Mouse (Mus musculus): Measurements from ENCODE around the gene Ucma. TPM values are rescaled to one million over a fixed set of nuclear protein-coding genes. Genes with fewer than 3 reads are reported as not detected.
"Not testable (repeated sequence)": the region's sequence is repeated elsewhere in the genome, so short reads cannot be mapped to it uniquely, and the experiment has no call there.

Gene Ucma
- total RNA-seq (2014; fragmentation: Nextera tagmentation) (not detected in 2 replicates), total RNA-seq (2017) (not detected in 2 replicates)

GRCm38 (mm10) chr2:4975807-4976206 is at the start of gene Ucma:
Gene Ucma (plus strand): TSS chr2:4976122.
- no peak for ATAC-seq (replicated peaks; ENCODE audit: poor library complexity, severe bottlenecking)

GRCm38 (mm10) chr2:4927391-4927790 is 48.5 kb upstream of the Ucma start:
- ATAC-seq (replicated peaks; ENCODE audit: poor library complexity, severe bottlenecking), result no peak

GRCm38 (mm10) chr2:4929230-4929629 is 46.7 kb upstream of the Ucma start:
- peak; percentile 95 for ATAC-seq (replicated peaks; ENCODE audit: poor library complexity, severe bottlenecking)

- no peak for ATAC-seq (replicated peaks; ENCODE audit: poor library complexity, severe bottlenecking)
Measured at GRCm38 (mm10) chr2:4934516-4934915, 41.4 kb upstream of the Ucma start.

- no peak for ATAC-seq (replicated peaks; ENCODE audit: poor library complexity, severe bottlenecking)
Measured at GRCm38 (mm10) chr2:4937931-4938330, 38.0 kb upstream of the Ucma start.

GRCm38 (mm10) chr2:4940861-4941260 is 35.1 kb upstream of the Ucma start:
- no peak for ATAC-seq (replicated peaks; ENCODE audit: poor library complexity, severe bottlenecking)

- not testable (repeated sequence) for ATAC-seq (replicated peaks; ENCODE audit: poor library complexity, severe bottlenecking)
Measured at GRCm38 (mm10) chr2:4949691-4950090, 26.2 kb upstream of the Ucma start.

- no peak for ATAC-seq (replicated peaks; ENCODE audit: poor library complexity, severe bottlenecking)
Measured at GRCm38 (mm10) chr2:4950986-4951385, 24.9 kb upstream of the Ucma start.

- no peak for ATAC-seq (replicated peaks; ENCODE audit: poor library complexity, severe bottlenecking)
Measured at GRCm38 (mm10) chr2:4954216-4954760, 21.6 kb upstream of the Ucma start.

GRCm38 (mm10) chr2:4958039-4958438 is 17.9 kb upstream of the Ucma start:
- no peak for ATAC-seq (replicated peaks; ENCODE audit: poor library complexity, severe bottlenecking)

- no peak for ATAC-seq (replicated peaks; ENCODE audit: poor library complexity, severe bottlenecking)
Measured at GRCm38 (mm10) chr2:4967806-4968205, 8.1 kb upstream of the Ucma start.

- peak; percentile 90 for ATAC-seq (replicated peaks; ENCODE audit: poor library complexity, severe bottlenecking)
Measured at GRCm38 (mm10) chr2:4969083-4969482, 6.8 kb upstream of the Ucma start.

GRCm38 (mm10) chr2:4978091-4978490 is 2.2 kb downstream of the Ucma start:
- no peak for ATAC-seq (replicated peaks; ENCODE audit: poor library complexity, severe bottlenecking)

- no peak for ATAC-seq (replicated peaks; ENCODE audit: poor library complexity, severe bottlenecking)
Measured at GRCm38 (mm10) chr2:4983987-4984386, 8.1 kb downstream of the Ucma start.

GRCm38 (mm10) chr2:4985000-4985399 is 9.1 kb downstream of the Ucma start:
- no peak for ATAC-seq (replicated peaks; ENCODE audit: poor library complexity, severe bottlenecking)

GRCm38 (mm10) chr2:4986798-4987197 is 10.9 kb downstream of the Ucma start:
- no peak for ATAC-seq (replicated peaks; ENCODE audit: poor library complexity, severe bottlenecking)

GRCm38 (mm10) chr2:4987388-4988180 is 11.7 kb downstream of the Ucma start:
- no peak for ATAC-seq (replicated peaks; ENCODE audit: poor library complexity, severe bottlenecking)

GRCm38 (mm10) chr2:4988826-4989424 is 13.0 kb downstream of the Ucma start:
- peak; percentile 72 for ATAC-seq (replicated peaks; ENCODE audit: poor library complexity, severe bottlenecking)

- no peak for ATAC-seq (replicated peaks; ENCODE audit: poor library complexity, severe bottlenecking)
Measured at GRCm38 (mm10) chr2:4993584-4993983, 17.7 kb downstream of the Ucma start.

GRCm38 (mm10) chr2:4994436-4994835 is 18.5 kb downstream of the Ucma start:
- ATAC-seq (replicated peaks; ENCODE audit: poor library complexity, severe bottlenecking), result no peak

GRCm38 (mm10) chr2:4995646-4996045 is 19.7 kb downstream of the Ucma start:
- no peak for ATAC-seq (replicated peaks; ENCODE audit: poor library complexity, severe bottlenecking)

- no peak for ATAC-seq (replicated peaks; ENCODE audit: poor library complexity, severe bottlenecking)
Measured at GRCm38 (mm10) chr2:4996421-4996824, 20.5 kb downstream of the Ucma start.
